Mouse (Mus musculus) megakaryocyte, adult 5-6 weeks (primary cell): ENCODE data around the gene Ptgs1. TPM values are rescaled to one million over a fixed set of nuclear protein-coding genes. Genes with fewer than 3 reads are reported as not detected.

Experiments used
- ATAC-seq: 2 replicates; pipeline ENCODE4 v1.8.0; 2016; ENCODE audit warnings: mild to moderate bottlenecking, inconsistent platforms; ENCODE audit not compliant: poor library complexity, severe bottlenecking
- total RNA-seq, 2 experiments: library from RNA; stranded (forward) in 1 of 2; stranded (reverse) in 1 of 2; fragments of 153-499, 151-499 nt in 1 of 2; fragments of 221-1000, 200-1000 nt in 1 of 2; gene quantifications; 2 replicates each; pipeline versions ENCODE4 v1.2.3 to v1.2.4; 2015 to 2017

Gene Ptgs1
- total RNA-seq, 2 experiments from 2014 or later: 18.9 to 21.3 TPM

DNA sequence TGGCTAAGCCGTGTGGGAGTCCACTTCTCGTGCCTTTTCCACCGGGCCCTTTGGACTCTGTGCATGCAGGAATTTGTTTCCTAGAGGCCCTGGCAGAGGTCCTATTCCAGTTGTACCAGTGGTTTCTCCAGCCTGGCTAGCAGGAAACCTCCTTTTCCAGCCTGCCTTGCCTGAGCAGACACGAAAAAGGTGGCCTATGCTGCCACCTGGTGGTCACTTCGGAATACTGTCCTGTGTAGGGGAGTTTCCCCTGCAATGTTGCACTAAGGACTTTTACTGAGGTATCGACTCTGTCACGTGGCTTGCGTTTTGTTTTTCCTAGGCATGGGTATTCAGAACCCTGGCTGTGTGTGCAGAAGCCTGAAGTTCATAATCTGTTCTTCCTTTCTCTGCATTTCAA is 16.2 kb upstream of the Ptgs1 start:
- ATAC-seq: peak; percentile 67

DNA sequence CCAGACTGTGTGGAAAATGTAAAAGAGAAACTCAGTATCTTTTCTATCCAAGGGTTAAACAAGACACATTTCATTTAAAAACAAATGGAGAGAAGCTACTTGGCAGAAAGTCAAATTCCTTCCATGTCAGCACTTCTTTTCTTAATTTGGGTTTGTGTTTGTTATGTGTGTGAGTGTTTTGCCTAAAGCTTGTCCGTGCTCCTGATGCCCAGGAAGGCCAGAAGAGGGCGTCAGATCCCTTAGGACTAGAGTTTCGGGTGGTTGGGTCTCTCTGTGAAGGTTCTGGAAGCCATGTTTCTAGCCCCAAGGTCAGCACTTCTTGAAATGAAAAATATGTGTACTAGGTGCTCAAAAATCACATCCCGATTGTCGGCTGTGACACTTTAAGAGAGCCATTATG is 15.8 kb upstream of the Ptgs1 start:
- 0 out of 2 replicates have a peak, but pooled peaks have one; percentile 19 for ATAC-seq

- no peak for ATAC-seq
Observed at GRCm38 (mm10) chr2:36215203-36215739, 15.0 kb upstream of the Ptgs1 start.

DNA sequence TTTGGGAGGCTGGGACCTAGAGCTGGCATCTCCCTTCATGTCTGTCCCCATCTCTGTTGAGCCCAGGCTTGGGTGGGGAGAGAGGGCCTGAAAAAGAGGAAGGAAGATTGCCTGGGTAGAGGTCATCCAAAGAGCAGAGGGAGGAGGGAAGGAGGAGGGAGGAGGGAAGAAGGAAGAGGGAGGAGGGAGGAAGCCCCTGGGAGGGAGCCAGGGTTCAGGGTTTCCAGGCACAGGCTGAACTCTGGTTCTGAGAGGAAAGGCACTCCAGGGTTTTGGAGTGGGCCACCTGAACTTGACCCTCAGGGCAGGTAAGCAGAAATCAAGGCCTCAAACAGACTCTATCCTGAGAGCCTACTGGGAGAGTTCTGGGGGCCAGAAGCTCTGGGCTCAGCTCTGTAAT is 13.7 kb upstream of the Ptgs1 start:
- ATAC-seq: peak; percentile 74

GRCm38 (mm10) chr2:36216953-36217573 is 13.2 kb upstream of the Ptgs1 start:
- ATAC-seq: peak; percentile 61

GRCm38 (mm10) chr2:36217692-36218233 is 12.5 kb upstream of the Ptgs1 start:
- ATAC-seq: no peak

- peak; percentile 39 for ATAC-seq
Observed at GRCm38 (mm10) chr2:36220106-36220505, 10.1 kb upstream of the Ptgs1 start.

DNA sequence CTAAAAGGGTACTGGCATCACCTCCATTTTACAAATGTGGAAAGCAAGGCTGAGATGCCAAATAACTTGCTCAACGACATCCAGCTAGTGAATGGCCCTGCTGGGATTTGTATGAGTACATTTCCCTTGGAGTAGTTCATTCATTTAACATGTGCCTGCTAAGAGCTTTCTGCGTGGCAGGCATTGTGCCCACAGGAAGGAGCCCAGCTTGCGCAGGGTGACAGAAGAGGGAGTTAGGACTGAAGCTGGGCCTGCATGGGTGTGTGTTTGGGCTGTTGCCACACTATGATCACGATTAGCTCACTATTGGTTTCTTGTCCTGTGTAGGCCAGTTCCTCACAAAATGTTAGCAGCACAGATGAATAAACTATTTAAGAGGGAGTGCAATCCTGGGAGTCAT is 9.3 kb upstream of the Ptgs1 start:
- ATAC-seq: no peak

- ATAC-seq: no peak
Observed at GRCm38 (mm10) chr2:36222168-36222848, 7.9 kb upstream of the Ptgs1 start.

GRCm38 (mm10) chr2:36223436-36223835 is 6.8 kb upstream of the Ptgs1 start:
- ATAC-seq: no peak

DNA sequence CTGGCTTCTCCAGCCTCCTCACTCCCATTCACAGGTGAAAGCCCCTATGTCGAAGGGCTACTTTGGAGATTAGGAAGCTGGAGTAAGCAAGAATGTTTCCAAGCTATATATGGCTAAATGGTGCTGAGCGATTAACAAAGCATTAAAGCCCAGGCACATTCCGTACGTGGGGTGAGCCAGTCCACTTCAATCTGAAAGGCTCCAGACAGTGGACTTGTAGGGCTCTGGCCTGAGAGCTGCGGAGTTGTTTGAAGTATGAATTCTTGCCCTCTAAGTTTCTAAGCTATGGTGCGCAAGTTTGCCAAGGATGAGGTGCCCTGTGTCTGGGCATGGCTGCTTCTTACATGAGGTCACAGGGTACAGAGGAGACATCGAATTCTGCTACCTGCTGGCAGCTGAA is 6.1 kb upstream of the Ptgs1 start:
- no peak for ATAC-seq

GRCm38 (mm10) chr2:36224599-36224998 is 5.6 kb upstream of the Ptgs1 start:
- ATAC-seq: no peak

- 0 out of 2 replicates have a peak, but pooled peaks have one; percentile 11 for ATAC-seq
Observed at GRCm38 (mm10) chr2:36230967-36231366, 741 bp downstream of the Ptgs1 start.

DNA sequence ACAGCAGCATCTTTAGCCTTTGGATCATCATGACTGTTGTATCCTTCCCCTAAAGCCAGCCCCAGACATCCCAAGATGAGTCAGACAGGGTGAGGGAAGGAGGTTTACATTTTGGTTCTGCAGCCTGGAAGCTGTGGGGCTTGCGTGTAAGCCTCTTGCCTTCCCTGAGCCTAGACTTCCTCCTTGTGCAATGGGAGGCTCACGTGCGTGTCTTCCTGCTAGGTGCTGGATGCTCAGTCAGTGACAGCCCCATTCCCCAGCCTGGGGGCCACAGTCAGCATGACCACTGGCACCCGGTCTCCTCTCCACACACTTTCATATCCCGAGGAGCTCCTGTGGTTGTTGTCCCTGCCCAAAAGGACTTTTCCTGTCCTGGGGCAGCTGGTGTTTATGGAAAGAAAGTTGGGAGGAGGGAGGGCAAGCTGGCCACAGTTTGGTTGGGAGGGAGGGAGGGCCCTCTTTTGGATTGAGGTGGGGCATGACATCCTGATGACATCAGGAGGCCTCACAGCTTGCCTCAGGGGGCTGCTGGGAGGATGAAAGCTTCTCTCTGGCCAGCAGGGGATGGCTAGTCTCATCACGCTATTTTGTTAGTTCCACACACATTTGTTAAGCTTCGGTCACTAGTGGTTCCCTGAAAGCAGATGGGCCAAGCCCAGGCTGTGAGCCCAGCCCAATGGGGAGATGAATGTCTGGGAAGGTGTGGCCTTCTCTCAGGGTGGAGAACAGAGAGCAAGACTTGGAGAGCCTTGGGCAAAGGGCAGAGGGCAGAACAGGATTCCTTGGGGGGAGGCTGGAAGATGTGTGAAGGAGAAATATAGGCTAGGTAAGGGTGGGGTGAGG is 4.5 kb downstream of the Ptgs1 start:
- ATAC-seq: peak; percentile 51

- no peak for ATAC-seq
Observed at GRCm38 (mm10) chr2:36235917-36236316, 5.7 kb downstream of the Ptgs1 start.

DNA sequence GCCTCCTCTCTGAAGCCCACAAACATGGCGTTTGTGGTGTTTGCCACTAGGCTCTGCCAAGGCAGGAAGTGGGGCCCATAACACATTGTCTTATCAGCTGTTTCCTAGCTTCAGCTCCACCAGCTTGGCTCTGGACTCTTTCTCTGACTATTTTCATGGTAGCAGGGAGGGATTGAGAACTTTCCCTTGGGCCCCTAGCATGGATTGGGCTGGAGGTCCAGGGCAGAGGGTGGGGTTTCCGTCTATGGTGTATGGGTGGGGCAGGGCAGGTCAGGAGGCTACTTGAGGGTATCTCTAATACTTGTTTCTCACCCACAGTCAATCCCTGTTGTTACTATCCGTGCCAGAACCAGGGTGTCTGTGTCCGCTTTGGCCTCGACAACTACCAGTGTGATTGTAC is 6.7 kb downstream of the Ptgs1 start:
- no peak for ATAC-seq

- no peak for ATAC-seq
Observed at GRCm38 (mm10) chr2:36237557-36237956, 7.3 kb downstream of the Ptgs1 start.

DNA sequence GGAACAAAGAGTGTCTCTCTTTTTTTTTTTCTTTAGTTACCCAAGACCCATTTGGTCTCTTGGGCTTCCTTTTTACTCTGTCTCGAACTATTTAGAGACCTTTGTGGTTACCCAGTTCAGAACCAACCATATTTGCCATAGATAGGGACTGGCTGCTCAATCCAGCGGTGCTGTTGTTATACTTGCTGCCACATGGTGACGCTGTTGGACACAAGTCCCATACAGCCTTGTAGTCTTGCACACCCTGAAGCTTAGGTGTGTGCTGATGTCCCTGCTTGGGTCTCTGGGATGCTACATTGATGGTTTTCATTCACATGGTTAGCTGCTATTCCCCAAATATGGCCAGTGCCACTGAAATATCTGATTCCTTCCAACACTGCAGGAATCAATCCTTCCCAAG is 8.2 kb downstream of the Ptgs1 start:
- no peak for ATAC-seq

DNA sequence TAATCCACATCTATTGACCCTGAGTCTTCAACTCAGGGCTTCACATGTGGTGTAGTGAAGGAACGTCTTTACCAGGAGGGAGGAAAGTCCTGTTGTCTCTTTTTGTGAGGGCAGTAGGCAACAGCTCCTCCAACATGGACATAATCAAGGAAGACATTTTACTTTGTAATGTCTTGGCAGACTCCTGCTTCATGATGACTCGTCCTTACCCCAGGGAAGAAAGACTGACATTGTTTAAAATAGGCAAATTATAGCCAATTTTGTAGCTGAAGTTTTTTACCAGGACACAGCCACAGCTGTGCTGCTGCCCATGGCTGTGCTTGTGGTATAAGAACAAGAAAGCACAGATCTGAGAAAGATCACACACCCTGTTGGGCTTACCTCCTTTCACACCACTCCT is 8.7 kb downstream of the Ptgs1 start:
- no peak for ATAC-seq

DNA sequence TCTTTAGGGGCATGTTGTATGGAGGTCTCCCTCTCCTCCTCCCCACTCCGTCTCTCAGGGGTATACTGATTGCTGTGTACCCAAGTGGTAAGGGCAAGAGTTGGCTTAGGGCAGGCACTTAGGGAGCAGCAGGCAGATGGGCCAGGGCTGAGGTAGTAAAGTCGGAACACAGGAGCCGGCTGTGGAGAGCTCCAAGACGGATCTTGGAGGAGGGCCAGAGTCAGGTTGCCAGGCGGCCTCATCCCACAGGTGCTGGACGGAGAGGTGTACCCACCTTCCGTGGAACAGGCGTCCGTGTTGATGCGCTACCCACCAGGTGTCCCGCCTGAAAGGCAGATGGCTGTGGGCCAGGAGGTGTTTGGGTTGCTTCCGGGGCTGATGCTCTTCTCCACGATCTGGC is 12.3 kb downstream of the Ptgs1 start:
- ATAC-seq: no peak

DNA sequence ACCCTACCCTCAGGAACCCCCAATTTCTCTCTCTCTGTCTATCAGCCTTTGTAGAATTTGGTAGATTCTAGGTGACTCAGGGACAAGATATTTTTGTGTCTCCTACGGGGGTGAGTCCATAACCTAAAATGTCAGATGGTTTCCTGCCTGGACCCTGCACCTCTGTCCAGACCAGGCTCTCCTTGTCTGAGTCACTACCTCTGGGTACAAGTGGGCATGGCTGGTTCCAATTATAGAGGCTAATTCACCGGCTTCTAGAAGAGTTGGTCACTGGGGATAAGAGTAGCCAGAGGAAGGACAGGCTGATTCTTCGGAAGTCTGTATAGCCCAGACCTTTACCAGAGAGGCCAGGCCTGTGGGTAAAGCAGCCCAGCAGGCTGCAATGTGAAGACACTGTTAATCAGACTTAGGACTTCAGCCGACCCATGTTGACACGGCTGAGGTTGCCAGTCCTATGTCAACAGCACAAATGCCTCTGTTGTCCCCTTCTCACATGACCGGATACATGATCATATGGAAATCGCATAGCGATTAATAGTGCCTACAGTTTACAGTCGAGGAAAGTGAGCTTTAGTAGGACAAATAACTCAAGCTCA is 13.2 kb downstream of the Ptgs1 start:
- no peak for ATAC-seq
